Mouse (Mus musculus): ENCODE results near the gene Gpr37l1.
"Not testable (repeated sequence)": the region's sequence is repeated elsewhere in the genome, so short reads cannot be mapped to it uniquely, and the experiment has no call there.

Gene Gpr37l1

GRCm38 (mm10) chr1:135167435-135167834 lies at the start of gene Gpr37l1:
Gene Gpr37l1 (minus strand): TSS chr1:135167681.
- no peak for DNase-seq

- no peak for DNase-seq
Measured at GRCm38 (mm10) chr1:135213772-135214640, 46.5 kb upstream of the Gpr37l1 start.

GRCm38 (mm10) chr1:135210421-135210820 lies 42.9 kb upstream of the Gpr37l1 start:
- DNase-seq = no peak

GRCm38 (mm10) chr1:135208716-135209115 lies 41.2 kb upstream of the Gpr37l1 start:
- DNase-seq = no peak

GRCm38 (mm10) chr1:135206586-135207339 lies 39.3 kb upstream of the Gpr37l1 start:
- no peak for DNase-seq

- DNase-seq = no peak
Measured at GRCm38 (mm10) chr1:135205257-135205656, 37.8 kb upstream of the Gpr37l1 start.

- DNase-seq = no peak
Measured at GRCm38 (mm10) chr1:135204196-135205126, 37.0 kb upstream of the Gpr37l1 start.

GRCm38 (mm10) chr1:135200400-135200799 lies 32.9 kb upstream of the Gpr37l1 start:
- no peak for DNase-seq

GRCm38 (mm10) chr1:135199014-135199819 lies 31.7 kb upstream of the Gpr37l1 start:
- peak; percentile 41 to 69 for DNase-seq

- DNase-seq = no peak
Measured at GRCm38 (mm10) chr1:135198412-135198811, 30.9 kb upstream of the Gpr37l1 start.

- peak in 1 of 2 experiments; percentile 49 for DNase-seq
Measured at GRCm38 (mm10) chr1:135195907-135196440, 28.5 kb upstream of the Gpr37l1 start.

- DNase-seq = not testable (repeated sequence)
Measured at GRCm38 (mm10) chr1:135194335-135194734, 26.9 kb upstream of the Gpr37l1 start.

GRCm38 (mm10) chr1:135189186-135189585 lies 21.7 kb upstream of the Gpr37l1 start:
- DNase-seq = no peak

- DNase-seq = no peak
Measured at GRCm38 (mm10) chr1:135188197-135188596, 20.7 kb upstream of the Gpr37l1 start.

- DNase-seq = not testable (repeated sequence)
Measured at GRCm38 (mm10) chr1:135187016-135187415, 19.5 kb upstream of the Gpr37l1 start.

- DNase-seq = no peak
Measured at GRCm38 (mm10) chr1:135186427-135186826, 18.9 kb upstream of the Gpr37l1 start.

- DNase-seq = no peak
Measured at GRCm38 (mm10) chr1:135185936-135186335, 18.5 kb upstream of the Gpr37l1 start.

- no peak for DNase-seq
Measured at GRCm38 (mm10) chr1:135183941-135184570, 16.6 kb upstream of the Gpr37l1 start.

- no peak for DNase-seq
Measured at GRCm38 (mm10) chr1:135183448-135183847, 16.0 kb upstream of the Gpr37l1 start.

- no peak for DNase-seq
Measured at GRCm38 (mm10) chr1:135182975-135183374, 15.5 kb upstream of the Gpr37l1 start.
